Mouse (Mus musculus): ENCODE results near the gene Pear1.
A peak's percentile ranks its signal among the peaks of the same experiment; 100 is the strongest.

Pear1 gene

DNA sequence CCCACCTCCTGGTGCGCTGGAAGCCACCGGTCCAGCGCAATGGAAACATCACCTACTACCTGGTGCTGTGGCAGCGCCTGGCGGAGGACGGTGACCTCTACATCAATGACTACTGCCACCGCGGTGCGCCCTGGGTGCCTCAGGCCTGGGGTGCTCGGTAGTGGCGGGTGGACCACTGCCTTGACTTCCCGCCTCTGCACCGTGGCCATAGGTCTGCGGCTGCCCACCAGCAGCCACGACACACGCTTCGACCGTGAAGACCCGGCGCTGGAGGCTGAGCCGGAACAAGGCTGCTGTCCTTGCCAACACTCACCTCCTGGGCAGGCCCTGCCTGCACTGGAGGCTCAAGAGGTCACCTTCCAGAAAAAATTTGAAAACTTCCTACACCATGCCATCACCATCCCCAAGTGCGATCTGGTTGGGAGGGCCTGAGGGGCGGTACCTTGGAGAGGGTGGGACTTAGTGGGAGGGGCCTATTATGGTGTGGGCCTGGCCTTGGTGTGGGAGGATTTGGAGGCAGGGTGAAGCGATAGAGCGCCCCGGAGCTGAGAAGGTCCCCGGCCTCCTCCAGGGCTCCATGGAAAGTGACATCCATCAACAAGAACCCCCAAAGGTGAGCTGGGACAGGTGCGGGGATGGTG is 14.7 kb downstream of the Pear1 start:
- no peak for DNase-seq (ENCODE audit: low spot score in 2 of 2)

DNA sequence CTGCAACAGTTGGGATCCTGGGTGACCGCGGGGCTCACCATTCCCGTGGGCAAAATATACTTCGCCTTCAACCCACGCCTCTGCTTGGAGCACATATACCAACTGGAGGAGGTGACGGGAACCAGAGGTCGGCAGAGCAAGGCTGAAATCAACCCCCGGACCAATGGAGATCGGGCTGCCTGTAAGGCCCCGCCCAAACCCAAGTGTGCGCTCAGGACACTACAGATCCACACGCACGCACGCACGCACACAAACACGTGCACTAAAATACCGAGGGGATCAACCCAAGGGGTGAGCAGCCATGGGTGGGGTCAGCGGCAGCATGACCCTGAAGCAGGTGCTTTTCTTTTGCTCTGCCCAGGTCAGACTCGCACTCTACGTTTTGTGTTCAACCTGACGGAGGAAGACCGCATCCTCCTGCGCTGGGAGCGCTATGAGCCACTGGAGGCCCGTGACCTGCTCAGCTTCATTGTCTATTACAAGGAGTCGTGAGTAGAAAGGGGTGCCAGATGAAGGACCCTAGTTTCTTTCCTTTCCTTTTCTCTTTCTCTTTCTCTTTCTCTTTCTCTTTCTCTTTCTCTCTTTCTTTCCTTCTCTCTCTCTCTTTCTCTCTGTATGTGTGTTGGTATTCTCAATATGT is 19.9 kb downstream of the Pear1 start:
- no peak for DNase-seq (ENCODE audit: low spot score in 2 of 2)

DNA sequence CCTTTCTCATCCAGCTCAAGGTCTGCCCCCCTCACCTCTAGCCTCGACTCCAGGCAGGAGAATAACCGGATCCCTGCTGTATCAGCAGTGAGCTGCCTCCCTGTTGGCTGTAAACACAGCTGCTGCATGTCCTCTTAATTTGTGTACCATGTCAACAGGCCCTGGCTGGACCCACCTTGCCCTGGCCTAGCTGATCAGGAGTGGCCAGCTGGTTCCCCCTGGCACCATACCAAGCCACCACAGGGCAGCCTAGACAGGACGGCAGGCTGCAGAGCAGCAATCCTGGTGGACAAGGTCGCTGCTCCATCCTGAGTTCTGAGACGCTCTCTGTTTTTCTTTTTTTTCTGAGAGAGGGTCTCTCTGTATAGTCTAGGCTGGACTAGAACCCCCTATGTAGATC is 22.4 kb downstream of the Pear1 start:
- DNase-seq (ENCODE audit: low spot score in 2 of 2) = no peak

DNA sequence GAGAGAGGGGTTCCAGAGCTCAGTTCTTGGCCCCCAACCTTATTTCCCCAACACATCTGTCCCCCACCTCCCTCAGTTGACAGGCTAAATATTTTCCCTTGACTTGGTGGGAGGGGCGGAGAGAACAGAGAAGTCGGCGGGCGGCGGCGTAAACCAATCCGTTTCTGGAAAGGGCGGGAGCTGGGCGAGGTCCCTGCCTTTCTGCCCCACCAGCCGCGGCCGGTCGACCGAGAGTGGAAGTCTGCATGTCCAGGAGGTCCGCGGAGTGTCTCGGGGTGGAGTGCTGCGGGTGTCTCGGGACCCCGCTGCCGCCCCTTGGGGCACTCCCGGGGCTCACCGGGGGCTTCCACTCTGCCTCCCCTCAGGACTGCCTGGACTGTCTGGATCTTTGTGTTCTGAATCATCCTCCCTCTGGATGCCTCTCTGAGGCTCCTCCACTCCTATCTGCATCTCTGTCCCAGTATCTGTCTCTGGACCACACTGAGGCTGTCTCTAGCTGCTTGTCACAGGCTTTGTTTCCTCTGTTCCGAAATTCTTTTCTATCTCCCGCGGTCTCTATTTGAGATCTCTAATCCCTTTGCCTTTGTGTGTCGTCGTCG is 27.3 kb downstream of the Pear1 start, which contains the start of gene Insrr:
Gene Insrr, plus strand, starts transcription at position 216 of the 599 bp plus-strand sequence.
- peak in 1 of 2 experiments; percentile 30 for DNase-seq (ENCODE audit: low spot score in 2 of 2)

DNA sequence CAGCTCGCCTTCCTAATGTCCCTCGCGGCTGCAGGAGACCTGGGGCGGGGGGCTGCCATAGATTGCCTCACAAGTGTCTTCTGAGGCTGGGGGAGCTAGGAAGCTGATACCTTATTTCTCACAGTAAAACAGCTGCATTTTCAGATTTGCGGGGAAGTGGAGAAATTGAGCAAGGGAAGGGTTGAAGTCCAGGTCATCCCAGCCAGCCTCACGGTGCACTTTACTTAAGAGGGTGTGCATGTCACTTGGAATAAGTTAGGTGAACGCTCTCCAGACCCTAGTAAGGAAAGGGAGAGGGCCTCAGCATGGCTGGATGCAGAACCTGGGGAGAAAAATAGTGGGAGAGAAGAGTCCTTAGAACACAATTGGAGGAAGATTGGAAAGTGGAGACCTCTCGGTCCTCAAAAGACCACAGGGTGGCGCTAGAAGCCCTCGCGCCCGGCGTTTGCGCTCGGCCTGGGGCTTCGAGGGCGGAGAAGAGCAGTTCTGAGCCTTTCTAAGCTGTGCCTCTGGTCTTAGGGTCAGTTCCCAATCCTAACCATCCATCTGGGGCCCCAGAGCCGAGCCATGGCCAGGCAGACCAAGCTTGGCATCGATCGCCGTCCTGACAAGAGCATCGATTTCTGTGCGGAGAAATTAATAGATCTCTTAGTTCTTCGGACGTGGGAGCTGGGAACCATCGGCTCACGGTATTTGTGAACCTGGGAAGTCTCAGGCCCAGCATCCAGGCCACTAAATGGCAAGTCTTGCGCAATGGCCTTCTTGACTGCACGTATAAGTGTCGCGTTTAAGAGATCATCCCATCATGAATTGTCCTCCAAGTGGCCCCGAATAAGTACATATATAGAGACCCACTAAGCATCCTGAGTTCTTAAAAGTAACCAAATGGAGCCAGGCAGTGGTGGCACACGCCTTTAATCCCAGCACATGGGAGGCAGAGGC is 28.5 kb downstream of the Pear1 start:
- DNase-seq (ENCODE audit: low spot score in 2 of 2) = peak; percentile 13 to 63

DNA sequence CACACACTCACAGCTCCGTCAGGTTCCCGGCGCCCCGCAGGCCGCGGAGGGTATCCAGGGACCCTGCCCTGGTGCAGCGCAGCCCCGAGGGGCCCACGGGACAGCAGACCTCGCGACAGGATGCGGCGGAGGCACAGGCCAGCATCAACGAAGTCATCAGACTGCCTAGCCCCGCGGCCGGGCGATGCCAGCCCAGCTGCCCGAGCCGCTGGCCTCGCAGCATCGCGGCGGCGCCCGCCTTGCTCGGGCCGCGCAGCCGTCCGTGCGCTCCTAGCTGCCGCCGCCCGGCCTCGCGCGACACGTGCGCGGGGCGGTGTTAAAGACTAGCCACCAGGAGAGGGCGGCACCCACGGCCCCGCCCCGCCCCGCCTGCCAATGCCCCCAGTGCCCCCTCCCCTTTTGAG is 29.2 kb downstream of the Pear1 start, which contains the start of gene Ntrk1:
Gene Ntrk1, minus strand, starts transcription at position 241 of the 404 bp plus-strand sequence.
- no peak for DNase-seq (ENCODE audit: low spot score in 2 of 2)

DNA sequence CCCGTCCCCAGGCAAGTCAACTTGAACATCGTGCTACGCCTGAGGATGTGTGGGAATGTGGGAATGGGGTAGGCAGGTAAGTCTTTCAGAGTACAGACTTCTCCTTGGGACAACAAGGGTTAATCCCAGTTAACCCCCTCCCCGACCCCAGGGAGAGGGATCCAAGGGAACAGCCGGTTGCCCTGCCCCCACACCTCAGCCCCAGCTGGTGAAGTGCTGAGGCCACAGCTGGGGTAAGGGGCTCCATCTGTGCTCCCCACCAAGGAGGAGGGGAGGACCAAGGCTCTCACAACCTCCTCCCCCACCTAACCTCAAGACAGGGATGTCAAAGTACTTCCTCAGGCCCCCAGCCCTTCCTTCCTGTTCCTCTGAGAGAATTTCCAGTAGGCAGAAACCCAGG is 34.3 kb downstream of the Pear1 start:
- DNase-seq (ENCODE audit: low spot score in 2 of 2) = no peak

DNA sequence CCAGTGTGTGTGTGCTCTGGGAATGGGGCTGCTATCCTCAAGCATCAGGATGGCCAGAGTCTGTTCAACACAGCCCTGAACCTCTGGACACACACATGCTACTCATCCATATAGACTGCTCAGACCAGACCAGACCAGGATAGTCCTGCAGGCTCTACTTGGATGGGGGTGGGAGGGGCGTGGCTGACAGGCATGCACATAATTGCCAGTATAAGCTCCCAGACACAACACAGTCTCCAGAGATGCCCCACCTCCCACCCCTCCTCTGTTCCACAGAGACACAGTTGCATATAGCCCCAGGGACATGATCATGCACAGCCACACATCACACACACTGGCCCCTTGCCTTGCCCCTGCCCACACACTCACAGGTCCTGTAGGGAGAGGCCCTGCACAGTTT is 34.9 kb downstream of the Pear1 start:
- DNase-seq (ENCODE audit: low spot score in 2 of 2) = no peak

DNA sequence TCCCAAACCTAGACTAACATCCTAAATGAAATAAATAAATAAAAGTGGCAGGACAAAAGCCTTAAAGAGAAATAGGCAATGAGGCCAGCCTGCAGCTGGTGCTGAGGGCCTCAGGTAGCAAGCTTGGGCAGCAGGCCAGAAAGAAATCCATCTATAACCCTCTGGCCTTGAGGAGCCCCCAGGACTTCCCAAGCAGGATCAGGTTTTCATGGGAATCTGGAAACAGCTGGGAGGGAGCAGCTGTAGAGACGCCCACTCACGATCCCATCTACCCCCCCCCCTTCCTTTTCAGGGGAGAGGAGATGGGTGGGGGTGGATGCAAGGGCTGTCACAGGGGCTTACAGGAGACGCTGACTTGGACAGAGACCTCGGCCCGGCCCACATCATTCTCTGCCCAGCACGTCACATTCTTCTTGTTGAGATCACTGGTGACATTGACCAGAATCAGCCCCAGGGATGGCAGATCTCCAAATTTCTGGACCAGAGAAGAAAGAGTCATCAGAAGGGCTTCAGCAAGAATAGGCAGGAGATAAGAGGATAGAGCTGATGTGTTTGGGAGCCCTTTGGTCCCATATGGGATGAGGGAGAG is 38.4 kb downstream of the Pear1 start:
- no peak for DNase-seq (ENCODE audit: low spot score in 2 of 2)

DNA sequence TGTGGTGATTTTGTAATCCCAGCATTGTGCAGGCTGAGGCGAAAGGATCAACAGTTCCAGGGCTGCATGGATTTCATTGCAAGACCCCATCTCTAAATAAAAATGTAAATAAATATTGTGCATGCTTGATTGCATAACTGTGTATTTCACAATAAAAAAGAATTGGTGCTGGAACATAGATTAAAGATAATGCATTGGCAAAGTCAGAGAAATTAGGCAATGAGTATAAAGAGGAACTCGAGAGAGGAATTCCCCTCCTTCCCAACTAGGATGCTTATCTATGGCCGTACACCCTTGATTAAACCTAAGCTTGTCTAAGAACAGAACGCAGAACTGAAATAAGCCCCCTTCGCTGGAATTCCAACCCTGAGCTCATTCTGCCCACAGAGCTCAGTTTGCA is 39.0 kb downstream of the Pear1 start:
- no peak for DNase-seq (ENCODE audit: low spot score in 2 of 2)

DNA sequence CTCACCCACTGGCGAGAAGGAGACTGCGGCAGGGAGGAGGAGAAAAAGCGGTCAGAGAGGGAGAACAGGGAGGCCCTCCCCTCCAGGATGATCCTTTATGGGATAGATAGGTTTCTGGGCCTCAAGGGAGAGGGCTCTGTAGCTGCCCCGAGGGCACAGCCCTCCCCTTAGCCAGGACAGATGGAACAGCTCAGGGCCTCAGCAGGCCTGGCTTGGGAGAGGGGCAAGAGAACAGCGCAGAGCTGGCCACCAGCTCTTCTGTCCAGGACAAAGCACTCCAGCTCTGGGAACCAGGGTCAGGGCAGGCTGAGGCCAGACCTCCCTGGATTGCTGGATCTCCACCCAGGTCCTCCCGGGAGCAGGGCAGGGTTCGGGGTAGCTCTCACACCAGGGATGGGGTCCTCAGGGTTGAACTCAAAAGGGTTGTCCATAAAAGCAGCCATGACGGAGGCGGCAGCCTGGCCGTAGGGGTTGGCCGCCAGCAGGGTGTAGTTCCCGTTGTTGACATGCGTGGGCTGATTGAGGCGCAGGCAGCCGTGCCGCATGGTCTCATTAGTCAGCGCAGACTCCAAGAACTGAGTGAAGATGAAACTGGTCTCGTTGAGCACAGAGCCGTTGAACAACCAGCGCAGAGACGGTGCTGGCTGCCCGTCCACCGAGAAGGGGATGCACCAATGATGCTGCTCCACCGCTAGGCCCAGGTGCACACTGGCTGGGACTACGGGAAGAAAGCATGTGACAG is 40.7 kb downstream of the Pear1 start:
- DNase-seq (ENCODE audit: low spot score in 2 of 2) = no peak

DNA sequence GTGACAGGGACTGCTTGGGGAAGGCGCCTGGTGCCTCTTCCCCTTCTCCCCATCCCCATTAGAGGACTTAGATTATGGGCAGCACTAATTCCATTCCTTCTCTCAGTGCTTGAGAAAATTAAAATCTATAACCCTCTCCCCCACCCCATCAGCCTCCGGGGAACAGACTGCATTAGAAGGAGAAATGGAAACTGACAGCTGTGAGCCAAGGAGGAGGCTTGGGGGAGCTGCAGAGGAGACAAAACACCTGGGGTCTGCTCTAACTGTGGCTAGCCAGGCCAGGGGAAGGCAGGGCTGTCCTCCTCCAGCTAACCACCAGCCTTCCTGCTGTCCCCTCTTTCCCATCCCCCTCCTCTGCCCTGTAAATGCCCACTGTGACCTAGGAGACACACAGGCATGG is 45.0 kb downstream of the Pear1 start:
- no peak for DNase-seq (ENCODE audit: low spot score in 2 of 2)

DNA sequence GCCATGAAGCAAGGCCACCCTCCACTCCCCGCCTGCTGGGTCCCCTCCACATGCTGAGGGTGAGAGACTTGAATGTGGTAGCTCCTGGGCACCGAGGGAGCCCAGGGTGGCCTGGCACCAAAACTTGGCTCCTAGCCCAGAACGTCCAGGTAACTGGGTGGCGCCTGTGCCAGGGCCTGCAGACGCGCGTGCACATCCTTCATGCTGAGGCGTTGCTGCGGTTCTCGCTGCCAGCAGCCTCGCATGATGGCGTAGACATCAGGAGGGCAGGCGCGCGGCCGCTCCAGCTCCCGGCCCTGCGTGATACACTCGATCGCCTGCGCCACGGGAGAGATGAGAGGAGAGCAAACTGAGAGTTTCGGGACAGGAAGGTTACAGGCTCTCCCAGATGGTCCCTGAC is 45.8 kb downstream of the Pear1 start:
- no peak for DNase-seq (ENCODE audit: low spot score in 2 of 2)

DNA sequence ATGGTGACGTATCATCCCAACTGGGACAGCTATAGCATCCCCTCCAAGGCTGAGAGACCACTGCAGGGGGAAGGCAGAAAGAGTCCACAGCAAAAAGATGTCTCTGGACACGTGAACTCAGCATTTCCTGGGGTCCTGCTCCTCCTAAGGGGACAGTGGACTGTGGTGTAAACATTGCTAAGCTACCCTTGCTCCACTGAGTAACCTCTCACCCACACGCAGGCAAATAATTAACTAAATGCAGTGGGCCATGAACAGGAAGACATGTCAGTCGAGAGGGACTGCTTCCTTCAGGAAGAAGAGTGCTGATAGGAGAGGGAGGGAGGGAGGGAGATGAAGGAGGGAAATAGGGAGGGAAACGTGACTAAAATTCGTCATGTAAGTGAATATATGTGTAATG is 53.0 kb downstream of the Pear1 start:
- no peak for DNase-seq (ENCODE audit: low spot score in 2 of 2)

DNA sequence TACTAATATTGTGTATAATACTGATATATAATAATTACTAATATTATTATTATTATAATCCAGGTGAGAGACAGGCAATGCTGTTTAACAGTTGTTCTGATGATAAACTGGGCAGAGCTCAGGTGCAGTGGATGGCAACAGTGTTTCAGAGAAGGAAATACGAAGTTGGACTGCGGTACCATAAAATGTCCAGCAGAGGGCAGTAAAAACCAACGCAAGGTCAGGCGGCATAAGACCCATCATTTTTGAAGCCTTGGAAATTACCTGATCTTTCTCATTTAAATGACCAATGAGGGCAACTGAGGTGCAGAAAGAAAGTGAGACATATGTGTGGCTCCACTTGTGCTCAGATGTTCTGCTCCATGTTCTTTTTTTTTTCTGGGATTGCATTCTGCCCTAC is 53.8 kb downstream of the Pear1 start:
- peak in 1 of 2 experiments; percentile 58 for DNase-seq (ENCODE audit: low spot score in 2 of 2)

DNA sequence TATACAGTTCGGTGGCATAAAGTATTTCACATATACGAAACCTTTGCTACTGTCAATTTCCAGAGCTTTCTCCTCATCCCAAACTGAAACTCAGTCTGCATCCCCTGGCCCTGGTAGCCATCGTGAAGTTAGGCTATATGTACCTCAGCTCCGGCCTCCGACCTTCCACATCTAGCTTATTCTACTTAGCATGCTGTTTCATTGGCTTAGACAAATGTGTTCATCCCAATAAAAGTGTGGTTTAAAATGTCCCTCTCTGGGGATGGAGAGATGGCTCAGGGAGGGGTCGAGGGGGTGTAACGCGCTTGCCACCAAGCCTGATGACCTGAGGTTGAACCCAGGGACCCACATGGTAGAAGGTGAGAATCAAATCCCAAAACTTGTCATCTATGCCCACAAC is 54.6 kb downstream of the Pear1 start:
- DNase-seq (ENCODE audit: low spot score in 2 of 2) = no peak

DNA sequence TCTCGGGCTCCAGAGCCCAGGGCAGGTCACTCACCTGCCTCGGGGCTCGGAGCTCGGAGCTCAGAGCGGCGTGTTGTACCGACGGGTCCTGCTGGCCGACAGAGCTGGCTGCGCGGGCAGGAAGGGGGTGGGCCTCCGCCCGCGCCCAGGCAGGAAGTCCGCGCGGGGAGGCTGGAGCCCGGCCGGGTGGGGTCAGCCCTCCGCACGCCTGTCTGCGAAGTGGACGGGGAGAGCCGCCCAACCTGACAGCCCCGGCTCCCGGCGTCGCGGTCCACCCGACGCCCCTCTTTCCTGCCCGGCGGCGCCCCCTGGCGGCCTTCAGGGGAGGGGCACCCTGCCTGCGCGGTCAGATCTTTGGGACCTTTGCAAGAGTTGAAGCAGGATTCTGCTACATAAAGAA is 55.3 kb downstream of the Pear1 start:
- DNase-seq (ENCODE audit: low spot score in 2 of 2) = peak; percentile 57 to 81

DNA sequence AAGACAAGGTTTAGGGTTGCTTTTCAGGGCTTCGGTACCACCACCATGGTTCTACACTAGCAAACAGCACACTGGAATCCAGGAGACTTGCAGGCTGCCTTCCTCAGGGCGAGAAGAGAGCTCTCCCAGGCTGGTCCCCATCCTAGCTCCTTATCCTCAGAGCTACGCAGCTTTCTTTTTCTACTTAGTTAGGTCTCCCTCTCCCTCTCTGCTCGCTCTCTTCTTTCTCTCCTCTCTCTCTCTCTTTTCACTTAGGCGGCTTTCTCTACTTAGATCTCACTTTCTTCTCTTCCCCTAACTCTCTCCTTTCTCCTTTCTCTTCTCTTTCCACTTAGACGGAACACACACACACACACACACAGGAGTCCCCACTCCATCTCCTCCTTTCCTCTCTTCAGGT is 55.7 kb downstream of the Pear1 start:
- no peak for DNase-seq (ENCODE audit: low spot score in 2 of 2)

DNA sequence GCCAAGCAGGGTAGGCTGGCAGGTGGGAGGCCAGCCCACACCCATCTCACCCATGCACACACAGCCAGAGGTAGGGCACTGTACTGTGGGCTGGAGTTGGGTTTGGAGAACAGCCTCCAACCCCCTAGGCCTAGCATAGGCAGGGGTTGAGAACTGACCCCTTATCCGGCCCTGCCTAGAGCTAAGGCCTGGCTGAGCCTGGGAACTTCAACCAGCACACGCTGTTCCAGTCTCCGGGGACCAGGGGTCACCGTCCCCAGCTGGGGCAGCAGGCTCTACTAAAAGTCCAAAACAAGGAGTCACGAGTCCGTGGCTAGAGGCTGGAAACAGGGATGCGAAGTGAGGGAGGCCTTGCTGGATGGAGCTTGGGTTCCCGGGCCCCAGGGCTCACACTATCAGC is 56.3 kb downstream of the Pear1 start:
- no peak for DNase-seq (ENCODE audit: low spot score in 2 of 2)

DNA sequence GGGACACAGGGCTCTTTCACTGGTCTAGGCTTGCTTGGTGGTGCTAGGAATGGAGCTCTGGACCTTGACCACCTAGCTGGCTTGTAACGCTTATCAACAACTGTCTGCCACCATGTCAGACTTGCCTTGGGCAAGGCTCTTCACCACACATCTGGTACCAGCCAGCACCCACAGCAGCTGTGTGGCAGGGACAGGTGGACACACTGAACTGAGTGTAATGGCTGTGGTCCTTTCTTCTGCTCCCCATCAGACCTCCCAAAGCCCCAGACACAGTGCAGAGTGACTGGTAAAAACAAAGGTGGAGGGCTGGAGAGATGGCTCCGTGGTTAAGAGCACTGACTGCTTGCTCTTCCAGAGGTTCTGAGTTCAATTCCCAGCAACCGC is 57.8 kb downstream of the Pear1 start:
- DNase-seq (ENCODE audit: low spot score in 2 of 2) = no peak

DNA sequence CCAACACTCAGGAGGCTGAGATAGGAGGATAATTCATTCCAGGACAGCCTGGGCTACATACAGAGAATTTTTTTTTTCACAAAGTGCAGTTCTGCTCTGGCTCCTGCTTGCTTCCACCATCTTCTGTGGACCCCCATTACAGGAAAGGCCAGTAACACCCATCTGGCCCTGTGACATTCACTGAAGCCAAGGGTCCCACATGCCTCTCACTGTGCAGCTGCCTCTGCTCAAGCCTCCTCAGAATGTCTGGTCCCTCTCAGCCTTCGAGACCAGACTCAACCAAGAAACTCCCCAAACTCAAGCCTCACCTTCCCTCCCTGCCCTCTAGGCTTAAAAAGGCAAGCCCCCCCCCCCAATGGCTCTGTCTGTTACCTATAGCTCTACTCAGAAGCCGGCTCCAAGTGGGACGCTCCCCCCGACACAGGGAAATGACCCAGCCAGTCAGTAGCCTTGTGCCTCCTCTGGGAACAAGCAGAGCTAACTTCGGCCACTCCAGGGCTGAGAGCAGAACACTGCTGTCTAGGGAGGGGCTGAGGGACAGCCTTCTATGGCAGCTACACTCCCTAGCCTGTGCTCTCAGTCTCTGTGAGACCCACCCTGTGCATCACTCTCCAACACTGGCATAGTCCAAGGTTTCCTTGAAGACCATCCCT is 58.3 kb downstream of the Pear1 start:
- no peak for DNase-seq (ENCODE audit: low spot score in 2 of 2)

Data from spleen, postnatal 10 days (tissue).